Mouse (Mus musculus): ENCODE measurements around the gene Chpt1. TPM values are rescaled to one million over a fixed set of nuclear protein-coding genes. Genes with fewer than 3 reads are reported as not detected.

Chpt1 gene
- polyA plus RNA-seq, 1 experiment, result 17.9 TPM

- H3K36me3 ChIP-seq (ENCODE audit: control insufficient read depth, insufficient read depth, low read length, poor library complexity, severe bottlenecking), result peaks cover 6% of the 10 kb centered on the region
- no peak for TF ChIP-seq CTCF (IDR thresholded peaks at IDR 0.05; ENCODE audit: low read depth, low read length)
- no peak for TF ChIP-seq POLR2A (IDR thresholded peaks at IDR 0.05; ENCODE audit: insufficient read depth, low read length)
- TF ChIP-seq EP300 (IDR thresholded peaks at IDR 0.05; ENCODE audit: insufficient read depth, low read depth, low read length), result no peak
- no peaks in the 10 kb centered on the region for H3K9me3 ChIP-seq (replicated peaks; ENCODE audit: control insufficient read depth, insufficient read depth, low read length, poor library complexity, severe bottlenecking)
- H3K27me3 ChIP-seq (ENCODE audit: control insufficient read depth, insufficient read depth, low read length, poor library complexity, severe bottlenecking), result no peaks in the 10 kb centered on the region
- H3K9ac ChIP-seq (ENCODE audit: low read depth, poor library complexity, severe bottlenecking), result no peak overlapping the region
- no peak overlapping the region for H3K27ac ChIP-seq (ENCODE audit: insufficient read depth, low read length)
- H3K4me3 ChIP-seq (ENCODE audit: low read depth, low read length), result no peak overlapping the region
- no peaks in the 10 kb centered on the region for H3K4me1 ChIP-seq (ENCODE audit: control insufficient read depth, insufficient read depth, low read length)
Observed at GRCm38 (mm10) chr10:88426158-88426816, 77.6 kb downstream of the Chpt1 start.

GRCm38 (mm10) chr10:88420655-88421435 is 83.0 kb downstream of the Chpt1 start:
- Histone ChIP-seq H3K4me1 (ENCODE audit: control insufficient read depth, insufficient read depth, low read length) (no peaks in the 10 kb centered on the region), H3K27me3 (ENCODE audit: control insufficient read depth, insufficient read depth, low read length, poor library complexity, severe bottlenecking) (no peaks in the 10 kb centered on the region), H3K9me3 (replicated peaks; ENCODE audit: control insufficient read depth, insufficient read depth, low read length, poor library complexity, severe bottlenecking) (no peaks in the 10 kb centered on the region), H3K27ac (ENCODE audit: insufficient read depth, low read length) (no peak overlapping the region), H3K36me3 (ENCODE audit: control insufficient read depth, insufficient read depth, low read length, poor library complexity, severe bottlenecking) (peaks cover 9% of the 10 kb centered on the region), H3K9ac (ENCODE audit: low read depth, poor library complexity, severe bottlenecking) (no peak overlapping the region), H3K4me3 (ENCODE audit: low read depth, low read length) (no peak overlapping the region)
- no peak for TF ChIP-seq EP300 (IDR thresholded peaks at IDR 0.05; ENCODE audit: insufficient read depth, low read depth, low read length)

GRCm38 (mm10) chr10:88420141-88420541 is 83.7 kb downstream of the Chpt1 start:
- H3K4me3 ChIP-seq (ENCODE audit: low read depth, low read length), result no peak overlapping the region
- H3K9me3 ChIP-seq (replicated peaks; ENCODE audit: control insufficient read depth, insufficient read depth, low read length, poor library complexity, severe bottlenecking), result no peaks in the 10 kb centered on the region
- peaks cover 12% of the 10 kb centered on the region for H3K36me3 ChIP-seq (ENCODE audit: control insufficient read depth, insufficient read depth, low read length, poor library complexity, severe bottlenecking)
- no peaks in the 10 kb centered on the region for H3K27me3 ChIP-seq (ENCODE audit: control insufficient read depth, insufficient read depth, low read length, poor library complexity, severe bottlenecking)
- no peak overlapping the region for H3K27ac ChIP-seq (ENCODE audit: insufficient read depth, low read length)
- H3K4me1 ChIP-seq (ENCODE audit: control insufficient read depth, insufficient read depth, low read length), result no peaks in the 10 kb centered on the region
- no peak overlapping the region for H3K9ac ChIP-seq (ENCODE audit: low read depth, poor library complexity, severe bottlenecking)
- TF ChIP-seq POLR2A (IDR thresholded peaks at IDR 0.05; ENCODE audit: insufficient read depth, low read length) (no peak), CTCF (IDR thresholded peaks at IDR 0.05; ENCODE audit: low read depth, low read length) (no peak), EP300 (IDR thresholded peaks at IDR 0.05; ENCODE audit: insufficient read depth, low read depth, low read length) (no peak)

GRCm38 (mm10) chr10:88417686-88418085 is 86.2 kb downstream of the Chpt1 start:
- Histone ChIP-seq H3K4me3 (ENCODE audit: low read depth, low read length) (no peak overlapping the region), H3K9me3 (replicated peaks; ENCODE audit: control insufficient read depth, insufficient read depth, low read length, poor library complexity, severe bottlenecking) (no peaks in the 10 kb centered on the region), H3K36me3 (ENCODE audit: control insufficient read depth, insufficient read depth, low read length, poor library complexity, severe bottlenecking) (peaks cover 15% of the 10 kb centered on the region), H3K4me1 (ENCODE audit: control insufficient read depth, insufficient read depth, low read length) (no peaks in the 10 kb centered on the region), H3K27me3 (ENCODE audit: control insufficient read depth, insufficient read depth, low read length, poor library complexity, severe bottlenecking) (no peaks in the 10 kb centered on the region), H3K9ac (ENCODE audit: low read depth, poor library complexity, severe bottlenecking) (no peak overlapping the region), H3K27ac (ENCODE audit: insufficient read depth, low read length) (no peak overlapping the region)
- TF ChIP-seq POLR2A (IDR thresholded peaks at IDR 0.05; ENCODE audit: insufficient read depth, low read length), result no peak
- no peak for TF ChIP-seq EP300 (IDR thresholded peaks at IDR 0.05; ENCODE audit: insufficient read depth, low read depth, low read length)
- no peak for TF ChIP-seq CTCF (IDR thresholded peaks at IDR 0.05; ENCODE audit: low read depth, low read length)

- Histone ChIP-seq H3K9me3 (replicated peaks; ENCODE audit: control insufficient read depth, insufficient read depth, low read length, poor library complexity, severe bottlenecking) (no peaks in the 10 kb centered on the region), H3K9ac (ENCODE audit: low read depth, poor library complexity, severe bottlenecking) (no peak overlapping the region), H3K27me3 (ENCODE audit: control insufficient read depth, insufficient read depth, low read length, poor library complexity, severe bottlenecking) (no peaks in the 10 kb centered on the region), H3K27ac (ENCODE audit: insufficient read depth, low read length) (no peak overlapping the region), H3K4me1 (ENCODE audit: control insufficient read depth, insufficient read depth, low read length) (no peaks in the 10 kb centered on the region), H3K36me3 (ENCODE audit: control insufficient read depth, insufficient read depth, low read length, poor library complexity, severe bottlenecking) (peaks cover 6% of the 10 kb centered on the region; the same call in 1 of the 2 replicates), H3K4me3 (ENCODE audit: low read depth, low read length) (no peak overlapping the region)
- TF ChIP-seq POLR2A (IDR thresholded peaks at IDR 0.05; ENCODE audit: insufficient read depth, low read length), result no peak
- no peak for TF ChIP-seq EP300 (IDR thresholded peaks at IDR 0.05; ENCODE audit: insufficient read depth, low read depth, low read length)
- no peak for TF ChIP-seq CTCF (IDR thresholded peaks at IDR 0.05; ENCODE audit: low read depth, low read length)
Observed at GRCm38 (mm10) chr10:88412290-88412995, 91.4 kb downstream of the Chpt1 start.

Measured in ES-Bruce4 (cell line).